Mouse (Mus musculus) forelimb bud, embryonic 11.5 days (tissue): Measurements from ENCODE around the gene Slco4a1.

Experiments
- DNase-seq: peaks from one replicate; pipeline ENCODE4 v3.0.0-alpha.2; 2012; ENCODE audit warnings: low read depth, low spot score

The Slco4a1 gene

GRCm38 (mm10) chr2:180501217-180501967 is 45.3 kb downstream of the Slco4a1 start:
- DNase-seq: no peak

- no peak for DNase-seq
These were observed 50.2 kb downstream of the Slco4a1 start for GRCm38 (mm10) chr2:180506281-180506680.

DNA sequence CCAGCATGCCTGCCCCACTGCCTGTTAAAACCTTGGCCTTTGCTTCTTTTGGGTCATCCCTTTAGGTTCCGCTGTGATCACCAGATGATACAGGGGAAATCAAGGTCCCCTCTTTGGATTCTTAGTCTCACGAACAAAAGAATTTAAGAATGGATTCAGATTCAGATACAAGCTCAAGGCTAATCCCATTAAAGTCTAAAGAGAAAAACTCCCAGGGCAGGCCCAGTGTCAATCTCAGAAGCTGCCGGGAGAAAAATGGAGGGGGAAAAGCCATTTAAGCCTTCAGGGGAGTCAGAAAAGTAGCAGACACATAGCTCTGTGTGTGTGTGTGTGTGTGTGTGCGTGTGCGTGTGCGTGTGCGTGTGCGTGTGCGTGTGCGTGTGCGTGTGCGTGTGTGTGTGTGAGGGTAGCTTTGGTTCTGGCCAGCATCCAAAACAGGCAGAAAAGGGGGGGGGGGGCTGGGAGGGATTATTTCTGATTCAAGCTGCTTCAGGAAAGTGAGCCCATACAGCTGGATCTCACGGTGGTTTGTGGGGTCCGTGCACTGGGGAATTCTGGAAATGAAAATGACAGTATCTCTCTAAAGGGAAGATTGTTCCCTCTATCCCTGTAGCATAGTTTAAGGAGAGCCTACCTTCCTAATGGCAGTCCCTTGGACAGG is 52.5 kb downstream of the Slco4a1 start:
- no peak for DNase-seq

GRCm38 (mm10) chr2:180510867-180511266 is 54.8 kb downstream of the Slco4a1 start:
- DNase-seq: no peak

- peak; percentile 32 for DNase-seq
These were observed 56.0 kb downstream of the Slco4a1 start for GRCm38 (mm10) chr2:180511875-180512661.

GRCm38 (mm10) chr2:180513019-180513418 is 57.0 kb downstream of the Slco4a1 start:
- no peak for DNase-seq

DNA sequence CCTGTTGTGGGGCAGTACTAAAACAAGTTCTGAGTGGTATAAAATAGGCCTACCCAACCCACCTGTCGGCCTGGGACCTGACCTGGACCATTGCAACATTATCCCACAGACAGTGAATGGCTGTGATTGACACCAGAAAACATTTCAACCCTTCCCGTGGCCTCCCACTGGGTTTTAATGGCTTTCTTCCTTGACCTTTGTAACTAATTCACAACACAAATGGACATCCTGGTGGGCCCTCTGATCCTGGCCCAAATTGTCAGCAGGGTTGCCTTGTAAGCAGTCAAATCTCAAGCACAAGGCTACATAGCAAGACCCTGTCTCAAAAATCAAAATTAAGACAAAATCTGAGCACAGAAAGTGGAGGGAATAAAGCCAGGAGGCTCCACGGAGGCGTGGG is 57.8 kb downstream of the Slco4a1 start:
- no peak for DNase-seq

DNA sequence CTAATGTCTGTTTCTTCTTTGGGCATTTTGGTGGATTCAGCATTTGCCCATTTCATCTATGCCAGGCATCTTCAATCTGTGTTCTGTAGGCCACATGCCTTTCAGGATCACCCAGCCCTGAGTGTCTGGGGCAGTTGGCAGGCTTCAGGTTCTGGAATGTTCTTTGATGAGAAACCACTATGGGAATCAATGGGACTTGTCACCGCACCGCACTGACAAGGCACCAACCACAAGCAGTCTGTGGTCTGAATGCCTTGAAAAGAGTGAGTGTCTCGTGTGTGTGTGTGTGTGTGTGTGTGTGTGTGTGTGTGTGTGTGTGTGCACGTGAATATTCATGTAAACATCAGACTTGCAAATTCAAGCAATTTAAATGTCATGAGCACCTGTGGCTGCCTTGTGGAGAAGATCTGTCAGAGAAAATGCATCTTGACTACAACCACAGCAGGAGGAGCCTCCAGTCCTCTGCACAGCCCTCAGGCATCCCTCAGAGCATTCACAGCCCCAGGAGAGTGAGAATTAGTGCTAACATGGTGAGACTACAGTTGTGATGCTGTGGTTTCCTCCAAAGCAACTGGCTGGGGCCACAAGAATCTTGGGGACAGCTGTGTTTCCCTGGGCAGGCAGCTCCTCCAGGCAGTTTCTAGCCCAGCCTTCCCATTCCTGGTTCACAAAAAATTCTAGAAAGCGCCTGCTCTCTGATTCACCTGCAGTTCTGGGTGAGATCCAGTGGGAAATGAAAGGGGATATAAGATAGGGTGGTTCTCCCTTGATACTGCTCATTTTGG is 65.6 kb downstream of the Slco4a1 start:
- no peak for DNase-seq

DNA sequence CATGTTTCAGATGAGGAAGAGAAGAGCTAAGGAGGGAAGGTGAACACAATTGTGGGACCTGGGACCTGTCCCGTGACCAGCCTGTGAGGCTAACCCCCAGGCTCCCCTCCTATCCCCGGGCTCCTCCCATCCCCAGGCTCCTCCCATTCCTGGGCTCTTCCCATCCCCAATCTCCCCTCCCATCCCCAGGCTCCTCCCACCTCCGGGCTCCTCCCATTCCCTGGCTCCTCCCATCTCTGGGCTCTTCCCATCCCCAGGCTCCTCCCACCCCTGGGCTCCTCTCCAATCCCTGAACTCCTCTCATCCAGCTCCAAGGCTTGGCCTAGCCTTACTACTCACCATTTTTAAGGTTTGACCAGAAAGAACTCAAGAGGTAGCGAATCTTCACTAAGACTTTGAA is 66.8 kb downstream of the Slco4a1 start:
- no peak for DNase-seq
